Mouse (Mus musculus): ENCODE results near the gene Amy2a2.
"Not testable (repeated sequence)": the region's sequence is repeated elsewhere in the genome, so short reads cannot be mapped to it uniquely, and the experiment has no call there.

Gene Amy2a2

GRCm38 (mm10) chr3:113356558-113356957 lies at the start of gene Amy2a2:
Gene Amy2a2, minus strand, starts transcription at chr3:113356658.
- DNase-seq: not testable (repeated sequence)

GRCm38 (mm10) chr3:113345484-113345883 lies 11.0 kb downstream of the Amy2a2 start:
- not testable (repeated sequence) for DNase-seq

- not testable (repeated sequence) for DNase-seq
Measured at GRCm38 (mm10) chr3:113323952-113324351, 32.5 kb downstream of the Amy2a2 start, which contains the start of gene Amy2a3. Gene Amy2a3, minus strand, starts transcription at chr3:113324052.

- not testable (repeated sequence) for DNase-seq
Measured at GRCm38 (mm10) chr3:113312937-113313336, 43.5 kb downstream of the Amy2a2 start.
